Mouse (Mus musculus): ENCODE measurements around the gene Pglyrp1. TPM values are rescaled to one million over a fixed set of nuclear protein-coding genes. Genes with fewer than 3 reads are reported as not detected.

Pglyrp1 gene
- polyA plus RNA-seq, 1 experiment from 2014 or later = 2.8 TPM

DNA sequence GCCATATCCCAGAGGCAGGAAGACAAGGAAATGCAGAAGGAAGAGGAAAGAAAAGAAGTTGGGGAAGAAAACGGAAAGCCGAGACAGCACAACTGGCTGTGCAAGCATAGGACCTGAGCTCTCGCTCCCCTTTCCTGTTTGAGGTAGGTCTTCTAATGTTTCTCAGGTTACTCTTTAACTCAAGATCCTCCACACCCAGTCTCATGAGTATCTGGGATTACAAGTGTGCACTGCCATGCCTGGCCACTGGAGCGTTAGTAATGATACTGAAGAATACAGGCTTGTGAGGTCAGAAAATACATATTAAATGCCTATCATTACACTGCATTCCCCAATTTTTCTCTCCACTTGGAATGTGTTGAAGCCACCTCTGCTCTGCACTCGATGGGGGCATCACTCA lies 4.2 kb downstream of the Pglyrp1 start:
- H3K27me3 ChIP-seq (ENCODE audit: control insufficient read depth, insufficient read depth, low read length) = no peaks in the 10 kb centered on the region
- ATAC-seq (ENCODE audit: low FRiP score) = no peak
- WGBS = 90% methylated on average over 5 of the region's 5 CpGs
- no peak overlapping the region for H3K9ac ChIP-seq (ENCODE audit: low read depth, low read length)
- DNase-seq (ENCODE audit: low spot score) = no peak
- no peak overlapping the region for H3K27ac ChIP-seq (ENCODE audit: low read depth, low read length)
- H3K4me3 ChIP-seq (ENCODE audit: low read depth, low read length) = no peak overlapping the region
- no peaks in the 10 kb centered on the region for H3K36me3 ChIP-seq (ENCODE audit: control insufficient read depth, insufficient read depth, low read length)
- H3K9me3 ChIP-seq (ENCODE audit: control insufficient read depth, low read length) = no peaks in the 10 kb centered on the region
- H3K4me1 ChIP-seq (replicated peaks; ENCODE audit: control insufficient read depth, insufficient read depth, low read length) = no peaks in the 10 kb centered on the region
- no peak overlapping the region for H3K4me2 ChIP-seq (replicated peaks; ENCODE audit: low read depth, low read length)

DNA sequence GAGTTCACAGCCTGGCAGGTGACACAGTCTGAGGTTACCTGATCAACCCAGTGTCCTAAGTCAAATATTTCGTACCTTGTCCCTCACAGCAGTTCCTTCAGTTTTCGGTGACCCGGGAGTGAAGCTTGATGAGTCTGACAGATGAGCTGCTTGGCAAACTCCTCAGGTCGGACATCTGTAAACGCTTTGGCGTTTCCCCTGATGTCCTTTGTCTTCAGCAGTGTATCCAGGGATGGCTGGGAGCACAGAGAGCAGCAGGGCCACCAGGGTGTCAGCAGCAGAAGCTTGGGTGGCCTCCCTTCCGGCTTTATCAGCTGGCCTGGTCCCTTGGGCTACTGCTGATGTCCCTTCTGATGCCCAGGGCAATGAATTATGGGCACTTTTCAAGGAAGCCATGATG lies 7.6 kb downstream of the Pglyrp1 start:
- no peak for ATAC-seq (ENCODE audit: low FRiP score)
- Histone ChIP-seq H3K27me3 (ENCODE audit: control insufficient read depth, insufficient read depth, low read length) (no peaks in the 10 kb centered on the region), H3K27ac (ENCODE audit: low read depth, low read length) (no peak overlapping the region), H3K36me3 (ENCODE audit: control insufficient read depth, insufficient read depth, low read length) (no peaks in the 10 kb centered on the region), H3K9ac (ENCODE audit: low read depth, low read length) (no peak overlapping the region), H3K4me1 (replicated peaks; ENCODE audit: control insufficient read depth, insufficient read depth, low read length) (no peaks in the 10 kb centered on the region), H3K4me2 (replicated peaks; ENCODE audit: low read depth, low read length) (no peak overlapping the region), H3K9me3 (ENCODE audit: control insufficient read depth, low read length) (no peaks in the 10 kb centered on the region), H3K4me3 (ENCODE audit: low read depth, low read length) (no peak overlapping the region)
- 65% methylated on average over 7 of the region's 7 CpGs for WGBS
- DNase-seq (ENCODE audit: low spot score) = no peak

DNA sequence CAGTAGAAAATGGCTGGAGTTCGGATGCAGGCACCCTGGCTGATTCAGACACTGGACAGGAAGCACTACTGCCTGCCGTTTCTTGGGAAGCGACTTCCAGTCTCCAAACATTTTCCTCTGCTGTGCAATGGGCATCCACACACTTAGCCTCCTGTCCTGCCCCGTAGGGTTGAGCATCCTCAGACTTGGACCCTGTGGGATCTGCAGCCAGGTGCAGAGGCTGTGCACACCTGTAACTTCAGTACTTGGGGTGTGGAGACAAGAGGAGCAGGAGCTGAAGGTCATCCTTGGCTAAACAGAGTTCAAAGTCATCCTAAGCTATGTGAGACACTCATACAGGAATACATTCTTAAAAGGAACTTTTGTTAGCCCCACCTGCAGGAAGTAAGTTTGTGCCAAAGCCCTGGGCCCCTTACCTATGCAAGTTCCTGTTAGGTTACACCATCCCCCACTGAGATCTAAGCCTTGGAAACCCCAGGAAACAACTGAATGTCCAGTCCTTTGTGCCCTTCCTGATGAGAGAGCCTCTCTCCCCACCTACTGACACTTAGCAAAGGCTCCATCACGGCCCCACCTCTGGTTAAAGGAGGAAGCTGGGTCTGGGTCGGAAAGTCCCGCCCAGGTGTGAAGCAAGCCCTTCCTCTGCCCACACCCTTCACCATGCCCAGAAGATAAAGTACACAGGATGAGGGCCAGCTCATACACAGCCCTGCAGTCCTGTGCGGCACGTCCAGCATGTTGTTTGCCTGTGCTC lies 13.0 kb downstream of the Pglyrp1 start:
- Histone ChIP-seq H3K27me3 (ENCODE audit: control insufficient read depth, insufficient read depth, low read length) (no peaks in the 10 kb centered on the region), H3K9ac (ENCODE audit: low read depth, low read length) (no peak overlapping the region), H3K4me3 (ENCODE audit: low read depth, low read length) (no peak overlapping the region), H3K36me3 (ENCODE audit: control insufficient read depth, insufficient read depth, low read length) (no peaks in the 10 kb centered on the region), H3K4me1 (replicated peaks; ENCODE audit: control insufficient read depth, insufficient read depth, low read length) (no peaks in the 10 kb centered on the region), H3K27ac (ENCODE audit: low read depth, low read length) (no peak overlapping the region), H3K9me3 (ENCODE audit: control insufficient read depth, low read length) (no peaks in the 10 kb centered on the region), H3K4me2 (replicated peaks; ENCODE audit: low read depth, low read length) (no peak overlapping the region)
- no peak for ATAC-seq (ENCODE audit: low FRiP score)
- DNase-seq (ENCODE audit: low spot score) = no peak
- 63% methylated on average over 9 of the region's 9 CpGs for WGBS

DNA sequence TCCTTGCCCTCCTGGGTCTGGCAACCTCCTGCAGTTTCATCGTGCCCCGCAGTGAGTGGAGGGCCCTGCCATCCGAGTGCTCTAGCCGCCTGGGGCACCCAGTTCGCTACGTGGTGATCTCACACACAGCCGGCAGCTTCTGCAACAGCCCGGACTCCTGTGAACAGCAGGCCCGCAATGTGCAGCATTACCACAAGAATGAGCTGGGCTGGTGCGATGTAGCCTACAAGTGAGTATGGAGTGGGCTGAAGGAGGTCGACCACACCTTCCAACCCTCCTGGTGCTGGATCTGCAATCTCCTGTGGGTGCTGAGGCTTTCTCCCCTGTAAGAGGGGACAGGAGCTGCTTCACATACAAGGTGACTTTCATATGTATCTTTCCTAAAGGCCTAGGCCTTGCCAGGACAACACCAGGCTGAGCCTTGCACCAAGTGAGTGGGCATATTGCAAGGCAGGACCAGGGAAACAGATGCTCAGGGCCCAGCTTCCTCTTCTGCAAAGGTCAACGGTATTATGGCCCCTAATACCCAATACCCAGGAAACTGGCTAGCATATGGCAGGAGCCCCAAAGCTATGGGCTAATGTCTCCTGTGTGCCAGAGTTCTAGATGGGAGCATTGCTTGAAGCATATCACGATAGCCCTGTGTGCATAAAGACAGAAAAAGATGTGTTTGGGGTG lies 13.8 kb downstream of the Pglyrp1 start:
- H3K27ac ChIP-seq (ENCODE audit: low read depth, low read length) = no peak overlapping the region
- H3K9ac ChIP-seq (ENCODE audit: low read depth, low read length) = no peak overlapping the region
- WGBS = 58% methylated on average over 13 of the region's 13 CpGs
- no peaks in the 10 kb centered on the region for H3K4me1 ChIP-seq (replicated peaks; ENCODE audit: control insufficient read depth, insufficient read depth, low read length)
- no peaks in the 10 kb centered on the region for H3K36me3 ChIP-seq (ENCODE audit: control insufficient read depth, insufficient read depth, low read length)
- no peak overlapping the region for H3K4me2 ChIP-seq (replicated peaks; ENCODE audit: low read depth, low read length)
- H3K4me3 ChIP-seq (ENCODE audit: low read depth, low read length) = no peak overlapping the region
- DNase-seq (ENCODE audit: low spot score) (no peak), ATAC-seq (ENCODE audit: low FRiP score) (no peak)
- H3K9me3 ChIP-seq (ENCODE audit: control insufficient read depth, low read length) = no peaks in the 10 kb centered on the region
- H3K27me3 ChIP-seq (ENCODE audit: control insufficient read depth, insufficient read depth, low read length) = no peaks in the 10 kb centered on the region

DNA sequence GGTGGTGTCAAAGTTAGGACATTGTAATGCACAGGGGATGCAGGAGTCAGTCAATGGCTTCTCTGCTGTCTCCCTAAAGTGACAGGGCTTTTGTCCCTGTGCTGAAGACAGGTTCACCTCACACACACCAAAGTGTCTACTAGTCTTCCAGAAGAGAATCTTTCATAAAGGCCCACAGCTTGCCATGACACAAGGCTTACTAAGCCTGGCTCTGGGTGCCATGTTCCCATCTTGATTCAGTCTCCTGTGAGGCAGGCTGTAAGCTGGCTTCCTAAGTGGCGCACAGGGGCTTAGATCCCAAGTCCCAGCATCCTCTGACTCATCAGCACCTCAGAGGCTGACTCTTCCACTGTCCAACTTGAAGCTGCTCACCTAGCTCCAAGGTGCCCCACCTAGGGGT lies 15.8 kb downstream of the Pglyrp1 start:
- Histone ChIP-seq H3K4me1 (replicated peaks; ENCODE audit: control insufficient read depth, insufficient read depth, low read length) (no peaks in the 10 kb centered on the region), H3K9me3 (ENCODE audit: control insufficient read depth, low read length) (no peaks in the 10 kb centered on the region), H3K27me3 (ENCODE audit: control insufficient read depth, insufficient read depth, low read length) (no peaks in the 10 kb centered on the region), H3K27ac (ENCODE audit: low read depth, low read length) (no peak overlapping the region), H3K4me3 (ENCODE audit: low read depth, low read length) (no peak overlapping the region), H3K36me3 (ENCODE audit: control insufficient read depth, insufficient read depth, low read length) (no peaks in the 10 kb centered on the region), H3K9ac (ENCODE audit: low read depth, low read length) (no peak overlapping the region), H3K4me2 (replicated peaks; ENCODE audit: low read depth, low read length) (no peak overlapping the region)
- 94% methylated on average over 1 of the region's 1 CpGs for WGBS
- ATAC-seq (ENCODE audit: low FRiP score) = no peak
- no peak for DNase-seq (ENCODE audit: low spot score)

DNA sequence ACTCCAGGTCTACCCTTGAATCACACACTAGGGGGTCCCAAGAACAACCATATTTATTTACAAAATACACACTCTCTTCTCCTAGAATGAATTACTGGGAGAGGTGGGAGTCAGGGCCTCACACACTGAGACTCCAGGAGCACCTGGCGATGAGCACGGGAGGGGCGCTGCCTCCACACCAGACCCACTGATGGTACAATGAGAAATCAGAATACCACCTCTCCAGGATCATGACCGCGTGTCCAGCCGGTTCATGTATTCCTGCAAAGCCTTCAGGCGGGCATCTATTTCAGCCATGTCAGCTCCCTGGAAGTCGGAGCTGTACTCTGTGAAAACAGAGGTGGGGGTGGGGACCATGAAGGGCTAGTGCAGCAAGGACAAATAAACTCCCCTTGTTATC lies 19.7 kb downstream of the Pglyrp1 start:
- no peak overlapping the region for H3K4me2 ChIP-seq (replicated peaks; ENCODE audit: low read depth, low read length)
- H3K9me3 ChIP-seq (ENCODE audit: control insufficient read depth, low read length) = no peaks in the 10 kb centered on the region
- peaks cover 7% of the 10 kb centered on the region; the same call in 1 of the 2 replicates for H3K27me3 ChIP-seq (ENCODE audit: control insufficient read depth, insufficient read depth, low read length)
- H3K4me3 ChIP-seq (ENCODE audit: low read depth, low read length) = no peak overlapping the region
- DNase-seq (ENCODE audit: low spot score) (no peak), ATAC-seq (ENCODE audit: low FRiP score) (no peak)
- H3K4me1 ChIP-seq (replicated peaks; ENCODE audit: control insufficient read depth, insufficient read depth, low read length) = peaks cover 5% of the 10 kb centered on the region; the same call in 1 of the 2 replicates
- no peaks in the 10 kb centered on the region for H3K36me3 ChIP-seq (ENCODE audit: control insufficient read depth, insufficient read depth, low read length)
- WGBS = 91% methylated on average over 8 of the region's 8 CpGs
- H3K27ac ChIP-seq (ENCODE audit: low read depth, low read length) = no peak overlapping the region
- H3K9ac ChIP-seq (ENCODE audit: low read depth, low read length) = no peak overlapping the region

- Histone ChIP-seq H3K9me3 (ENCODE audit: control insufficient read depth, low read length) (no peaks in the 10 kb centered on the region), H3K27me3 (ENCODE audit: control insufficient read depth, insufficient read depth, low read length) (peaks cover 7% of the 10 kb centered on the region; the same call in 1 of the 2 replicates), H3K4me1 (replicated peaks; ENCODE audit: control insufficient read depth, insufficient read depth, low read length) (peaks cover 5% of the 10 kb centered on the region; the same call in 1 of the 2 replicates), H3K36me3 (ENCODE audit: control insufficient read depth, insufficient read depth, low read length) (no peaks in the 10 kb centered on the region), H3K9ac (ENCODE audit: low read depth, low read length) (no peak overlapping the region; the same call in 1 of the 2 replicates), H3K27ac (ENCODE audit: low read depth, low read length) (no peak overlapping the region), H3K4me3 (ENCODE audit: low read depth, low read length) (peak overlapping the region; percentile 30), H3K4me2 (replicated peaks; ENCODE audit: low read depth, low read length) (peak overlapping the region; percentile 52)
- ATAC-seq (ENCODE audit: low FRiP score) = peak; percentile 42
- DNase-seq (ENCODE audit: low spot score) = peak; percentile 94
- WGBS = 21% methylated on average over 33 of the region's 33 CpGs
These were observed 20.9 kb downstream of the Pglyrp1 start for GRCm38 (mm10) chr7:18891872-18892599.

- DNase-seq (ENCODE audit: low spot score) (no peak), ATAC-seq (ENCODE audit: low FRiP score) (peak; percentile 28)
- H3K9me3 ChIP-seq (ENCODE audit: control insufficient read depth, low read length) = no peaks in the 10 kb centered on the region
- H3K4me3 ChIP-seq (ENCODE audit: low read depth, low read length) = 0 out of 2 replicates have a peak overlapping the region, but pooled peaks have one; percentile 4
- peaks cover 7% of the 10 kb centered on the region; the same call in 1 of the 2 replicates for H3K27me3 ChIP-seq (ENCODE audit: control insufficient read depth, insufficient read depth, low read length)
- no peak overlapping the region for H3K9ac ChIP-seq (ENCODE audit: low read depth, low read length)
- no peaks in the 10 kb centered on the region for H3K36me3 ChIP-seq (ENCODE audit: control insufficient read depth, insufficient read depth, low read length)
- WGBS = 31% methylated on average over 27 of the region's 27 CpGs
- peak overlapping the region; percentile 52; the same call in 1 of the 2 replicates for H3K4me2 ChIP-seq (replicated peaks; ENCODE audit: low read depth, low read length)
- H3K27ac ChIP-seq (ENCODE audit: low read depth, low read length) = no peak overlapping the region
- peaks cover 5% of the 10 kb centered on the region; the same call in 1 of the 2 replicates for H3K4me1 ChIP-seq (replicated peaks; ENCODE audit: control insufficient read depth, insufficient read depth, low read length)
These were observed 21.9 kb downstream of the Pglyrp1 start for GRCm38 (mm10) chr7:18893009-18893408.
